Mouse (Mus musculus) adrenal gland (tissue): Measurements from ENCODE around the gene Smcr8.

Experiments used
- intact Hi-C: fragments of 180-260 bp; cut with DNase I; formaldehyde crosslinking; loops from one replicate; pipeline ENCODE4 v1.15.1; 2025
- microRNA-seq, 2 experiments: library from miRNA; unstranded; fragments of <30 nt; microRNA quantifications; one replicate each; pipeline ENCODE4; 2019

Gene Smcr8

DNA sequence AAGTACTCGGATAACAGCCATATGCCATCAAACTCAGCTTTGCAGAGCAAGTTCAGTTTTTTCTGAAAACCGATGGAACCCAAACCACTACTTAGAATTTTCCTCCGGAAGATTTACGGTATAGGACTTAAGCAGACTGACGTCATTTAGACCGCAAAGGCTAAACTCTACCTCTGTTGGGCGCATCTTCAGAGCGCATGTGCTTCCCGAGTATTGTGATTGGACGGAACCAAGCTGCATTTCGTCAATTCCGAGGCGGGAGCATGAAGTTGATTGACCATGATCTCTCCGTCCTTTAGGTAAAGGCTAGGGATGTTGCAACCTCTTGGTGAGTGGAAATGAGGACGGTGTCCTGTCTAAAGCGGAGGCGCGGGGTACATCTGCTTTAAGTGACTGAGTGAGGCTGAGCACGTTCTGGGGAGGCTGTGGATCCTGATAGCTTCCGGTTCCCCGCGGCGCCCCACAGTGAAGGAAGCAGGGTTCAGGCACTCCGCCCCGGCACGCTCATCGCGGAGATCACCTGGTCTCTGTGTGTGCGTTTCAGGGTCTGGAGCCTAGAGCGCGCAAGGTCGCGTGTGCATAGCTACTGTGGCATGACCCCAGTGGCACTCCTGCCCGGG is 53.2 kb downstream of the Smcr8 start, which contains the start of gene Dhrs7b:
Gene Dhrs7b (plus strand): TSS at position 199 of the 620 bp plus-strand sequence.
- intact Hi-C loops = loop anchor here (5.0 kb wide), 1 partner anchor 47 kb away; the partner anchor contains the start of gene Tmem11

- intact Hi-C loops = no loop called here
Measured at GRCm38 (mm10) chr11:60836897-60837296, 59.6 kb downstream of the Smcr8 start.

Small RNA genes lying within 50 kb of the gene (microRNA-seq; reads per million reads assigned to microRNA genes)
- gene Mir5100 = 0.69 to 1.2 reads per million in 2 experiments
